ENCODE assay signal across 30 mouse cellular contexts in genomic region chr16:51719637-51720036, GRCm38 (mm10).
DNase-seq lines count a peak whose midpoint lies in the region; ATAC-seq and TF ChIP-seq lines count a peak whose summit lies in the region.
"Had no signal": no experiment of that assay in that cellular context is flagged by ENCODE, and none has a peak within 500 bp of the region (broad histone marks: within the 10 kb centered on the region; RNA-seq: fewer than 3 reads in every experiment).

No protein-coding gene starts in this region.

- intact Hi-C loops in gastrocnemius, adult 2 months (cut with DNase I), result no loop called here

- peak; percentile 73 for ATAC-seq in activated CD4-positive, CD25-positive, alpha-beta regulatory T cell, adult 4 months
- ATAC-seq in inflammation-experienced regulatory T-cells, adult 6 months, result peak; percentile 80
- ATAC-seq in intestine, embryonic 16.5 days, result no peak
- ATAC-seq: forebrain, embryonic 15.5 days; hindbrain, embryonic 16.5 days had no signal

- no peaks in the 10 kb centered on the region for H3K4me1 ChIP-seq in intestine, embryonic 16.5 days (ENCODE audit: control insufficient read depth, insufficient read depth, low read length)
- H3K4me1 ChIP-seq: embryonic facial prominence, embryonic 10.5 days; embryonic facial prominence, embryonic 13.5 days; forebrain, embryonic 12.5 days; forebrain, embryonic 15.5 days; heart, embryonic 12.5 days; heart, embryonic 15.5 days; hindbrain, embryonic 10.5 days; hindbrain, embryonic 13.5 days had no signal

- H3K27me3 ChIP-seq in intestine, embryonic 16.5 days (replicated peaks; ENCODE audit: control insufficient read depth, insufficient read depth, low read length), result no peaks in the 10 kb centered on the region
- H3K27me3 ChIP-seq: embryonic facial prominence, embryonic 13.5 days; forebrain, embryonic 12.5 days; forebrain, embryonic 15.5 days; heart, embryonic 12.5 days; heart, embryonic 15.5 days; hindbrain, embryonic 13.5 days had no signal

- TF ChIP-seq CTCF in gastrocnemius, adult 2 months (IDR thresholded peaks at IDR 0.05), result no peak

- no peak overlapping the region for H3K4me2 ChIP-seq in intestine, embryonic 16.5 days (ENCODE audit: low read depth, low read length)
- H3K4me2 ChIP-seq: embryonic facial prominence, embryonic 13.5 days; forebrain, embryonic 12.5 days; forebrain, embryonic 15.5 days; heart, embryonic 12.5 days; heart, embryonic 15.5 days; hindbrain, embryonic 13.5 days had no signal

- H3K27ac ChIP-seq in gastrocnemius, adult 2 months, result no peak overlapping the region
- no peak overlapping the region for H3K27ac ChIP-seq in intestine, embryonic 16.5 days (ENCODE audit: low read length)
- H3K27ac ChIP-seq: embryonic facial prominence, embryonic 10.5 days; embryonic facial prominence, embryonic 13.5 days; forebrain, embryonic 12.5 days; forebrain, embryonic 15.5 days; heart, embryonic 15.5 days; hindbrain, embryonic 10.5 days; hindbrain, embryonic 13.5 days had no signal

- 74% methylated on average over 2 of the region's 2 CpGs for WGBS in intestine, embryonic 16.5 days

- no peak overlapping the region for H3K4me3 ChIP-seq in gastrocnemius, adult 2 months
- no peak overlapping the region for H3K4me3 ChIP-seq in intestine, embryonic 16.5 days (ENCODE audit: low read length)
- H3K4me3 ChIP-seq: embryonic facial prominence, embryonic 10.5 days; embryonic facial prominence, embryonic 13.5 days; erythroblast, embryonic 14.5 days; forebrain, embryonic 12.5 days; forebrain, embryonic 15.5 days; heart, embryonic 12.5 days; heart, embryonic 15.5 days; hindbrain, embryonic 10.5 days; hindbrain, embryonic 13.5 days had no signal

- H3K9ac ChIP-seq in intestine, embryonic 16.5 days (ENCODE audit: low read depth, low read length), result no peak overlapping the region
- H3K9ac ChIP-seq: embryonic facial prominence, embryonic 13.5 days; forebrain, embryonic 12.5 days; forebrain, embryonic 15.5 days; heart, embryonic 12.5 days; heart, embryonic 15.5 days; hindbrain, embryonic 13.5 days had no signal

- H3K9me3 ChIP-seq in intestine, embryonic 16.5 days (ENCODE audit: control insufficient read depth, low read length), result no peaks in the 10 kb centered on the region
- H3K9me3 ChIP-seq: embryonic facial prominence, embryonic 10.5 days; embryonic facial prominence, embryonic 13.5 days; forebrain, embryonic 12.5 days; forebrain, embryonic 15.5 days; heart, embryonic 12.5 days; heart, embryonic 15.5 days; hindbrain, embryonic 10.5 days; hindbrain, embryonic 13.5 days had no signal

- DNase-seq in adrenal gland, adult 2 months, result peak; percentile 1
- DNase-seq in adrenal gland, postnatal 14 days, result no peak
- DNase-seq in gastrocnemius, adult 2 months, result no peak
- DNase-seq in cerebellum, postnatal 4 days (ENCODE audit: low spot score in 2 of 2), result no peak
- DNase-seq in thymus, postnatal 10 days (ENCODE audit: low spot score in 2 of 2), result no peak
- DNase-seq: adrenal gland, adult 8-10 months; adrenal gland, postnatal 36 days; cerebellum, adult 11 months; cerebellum, adult 2 months; cerebellum, adult 9-11 months; cerebellum, postnatal 25 days; embryo, embryonic 11 days; gastrocnemius, postnatal 14 days; heart, adult 11 months; heart, postnatal 10 days; heart, postnatal 36 days; kidney, adult 18-20 months had no signal

- no peaks in the 10 kb centered on the region for H3K36me3 ChIP-seq in intestine, embryonic 16.5 days (ENCODE audit: control insufficient read depth, insufficient read depth, low read length)
- H3K36me3 ChIP-seq: embryonic facial prominence, embryonic 10.5 days; embryonic facial prominence, embryonic 13.5 days; forebrain, embryonic 12.5 days; forebrain, embryonic 15.5 days; heart, embryonic 12.5 days; heart, embryonic 15.5 days; hindbrain, embryonic 10.5 days; hindbrain, embryonic 13.5 days had no signal
